Mouse (Mus musculus) neural tube, embryonic 15.5 days (tissue): ENCODE data around the gene Ppbp. TPM values are rescaled to one million over a fixed set of nuclear protein-coding genes. Genes with fewer than 3 reads are reported as not detected.
A peak's percentile ranks its signal among the peaks of the same experiment; 100 is the strongest.

Experiments used
- ATAC-seq: fragments of 200-750 bp; cut with Nextera tagmentation; 2 replicates; pipeline ENCODE4 v1.8.0; 2017; ENCODE audit warnings: mild to moderate bottlenecking, moderate TSS enrichment, moderate library complexity; ENCODE audit not compliant: low FRiP score
- H3K27ac ChIP-seq: fragments of 300-500 bp; sonication (generic); replicated peaks from 2 replicates; pipeline ENCODE4 v1.5.1; 2015; ENCODE audit warnings: mild to moderate bottlenecking, inconsistent platforms
- H3K27me3 ChIP-seq: fragments of 300-500 bp; sonication (generic); replicated peaks from 2 replicates; pipeline ENCODE4 v1.6.1; 2015; ENCODE audit warnings: inconsistent platforms
- H3K36me3 ChIP-seq: fragments of 300-500 bp; sonication (generic); 2 replicates; pipeline ENCODE4 v1.6.1; 2015; ENCODE audit warnings: inconsistent platforms
- H3K4me1 ChIP-seq: fragments of 300-500 bp; sonication (generic); 2 replicates; pipeline ENCODE4 v1.6.1; 2015; ENCODE audit warnings: inconsistent platforms
- H3K4me2 ChIP-seq: fragments of 300-500 bp; sonication (generic); 2 replicates; pipeline ENCODE4 v1.6.1; 2015; ENCODE audit warnings: inconsistent platforms, mild to moderate bottlenecking, moderate library complexity
- H3K4me3 ChIP-seq: fragments of 300-500 bp; sonication (generic); replicated peaks from 2 replicates; pipeline ENCODE4 v1.5.1; 2015; ENCODE audit warnings: mild to moderate bottlenecking, inconsistent platforms
- H3K9ac ChIP-seq: fragments of 300-500 bp; sonication (generic); replicated peaks from 2 replicates; pipeline ENCODE4 v1.6.1; 2015; ENCODE audit warnings: mild to moderate bottlenecking, inconsistent platforms
- H3K9me3 ChIP-seq: fragments of 300-500 bp; sonication (generic); replicated peaks from 2 replicates; pipeline ENCODE4 v1.6.1; 2016; ENCODE audit warnings: inconsistent platforms
- WGBS: fragments of 180-500 bp; shearing (Covaris S2); methylation state at CpG from one replicate; pipeline ENCODE4 v1.1.7; 2015; ENCODE audit warnings: mixed read lengths; 5-methylcytosine and 5-hydroxymethylcytosine counted together
- polyA plus RNA-seq: library from polyadenylated mRNA; unstranded; fragments of >200 nt; fragmentation: Nextera tagmentation; extraction: Ambion mirVana; gene quantifications from 2 replicates; pipeline ENCODE4 v1.2.1, GENCODE M21; 2015

Gene Ppbp
- polyA plus RNA-seq, 1 experiment from 2014 or later, result 1.2 TPM

- Histone ChIP-seq H3K9me3 (no peaks in the 10 kb centered on the region), H3K36me3 (no peaks in the 10 kb centered on the region), H3K4me2 (no peak overlapping the region), H3K27me3 (0 out of 2 replicates have a peak, but pooled peaks cover 7% of the 10 kb centered on the region), H3K9ac (no peak overlapping the region), H3K27ac (no peak overlapping the region), H3K4me3 (no peak overlapping the region), H3K4me1 (peaks cover 8% of the 10 kb centered on the region)
- ATAC-seq, result no peak
- WGBS, result 81% methylated on average over 12 of the region's 12 CpGs
These were observed 4.2 kb upstream of the Ppbp start for GRCm38 (mm10) chr5:90763912-90764665.

DNA sequence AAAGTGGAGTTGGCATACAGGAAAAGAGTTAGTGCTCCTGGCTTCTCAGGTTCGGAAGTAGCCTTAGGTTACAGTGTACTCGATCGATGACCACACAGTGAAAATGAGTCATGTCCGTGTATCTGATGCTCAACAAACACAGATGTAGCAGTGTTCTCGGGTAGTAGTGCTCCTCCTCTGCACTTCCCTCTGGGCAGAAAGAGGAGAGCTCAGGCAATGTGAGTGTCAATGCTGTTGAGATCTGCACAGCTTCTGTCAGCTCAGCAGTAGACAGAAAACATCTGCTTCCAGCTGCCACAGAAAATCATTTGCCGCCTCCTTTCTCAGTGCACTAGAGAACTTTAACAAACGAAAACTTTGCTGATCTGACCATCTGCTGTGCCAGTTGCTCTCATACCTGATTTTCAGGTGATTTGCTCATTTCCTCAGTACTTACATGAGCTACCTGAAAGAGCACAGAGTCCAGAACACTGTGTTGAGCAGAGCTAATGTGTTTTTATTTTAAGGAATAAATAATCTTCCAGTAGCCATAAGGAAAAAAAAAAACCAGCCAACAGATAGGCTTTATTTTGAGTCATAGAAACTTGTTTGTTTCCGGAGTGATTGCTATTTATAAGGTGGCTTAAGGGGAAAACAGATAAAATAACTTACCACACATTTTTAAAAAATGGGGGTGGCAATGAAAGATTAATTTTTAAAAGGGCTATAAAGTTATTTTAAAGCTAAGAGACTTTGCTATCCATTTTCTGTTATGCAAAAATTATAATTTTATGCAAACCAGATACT, 2.3 kb upstream of the Ppbp start:
- Histone ChIP-seq H3K4me2 (no peak overlapping the region), H3K4me1 (no peaks in the 10 kb centered on the region), H3K9ac (no peak overlapping the region), H3K27me3 (0 out of 2 replicates have a peak, but pooled peaks cover 4% of the 10 kb centered on the region), H3K4me3 (no peak overlapping the region), H3K27ac (no peak overlapping the region), H3K36me3 (no peaks in the 10 kb centered on the region), H3K9me3 (no peaks in the 10 kb centered on the region)
- ATAC-seq, result no peak
- 81% methylated on average over 8 of the region's 8 CpGs for WGBS

DNA sequence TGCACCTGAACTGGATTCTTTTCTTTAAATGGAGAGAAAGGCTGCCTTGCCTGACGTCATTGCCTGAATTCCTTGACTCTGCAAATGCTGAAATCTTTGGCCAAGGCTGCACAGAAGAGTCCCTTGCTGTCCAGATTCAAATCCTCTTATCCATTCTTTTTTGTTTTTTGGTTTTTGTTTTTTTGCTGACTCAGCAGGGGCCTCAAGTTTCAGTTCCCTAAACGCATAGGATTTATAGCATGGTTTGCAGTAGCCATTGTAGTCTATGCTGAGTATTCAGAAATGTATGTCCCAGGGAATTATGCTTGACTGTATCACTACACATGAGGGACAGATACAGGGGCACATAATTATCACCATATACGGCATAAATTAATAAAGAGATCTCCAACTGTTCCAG, 3.1 kb downstream of the Ppbp start:
- no peaks in the 10 kb centered on the region for H3K36me3 ChIP-seq
- no peak overlapping the region for H3K9ac ChIP-seq
- H3K4me3 ChIP-seq, result no peak overlapping the region
- no peak overlapping the region for H3K4me2 ChIP-seq
- no peaks in the 10 kb centered on the region for H3K9me3 ChIP-seq
- no peaks in the 10 kb centered on the region for H3K4me1 ChIP-seq
- H3K27me3 ChIP-seq, result no peaks in the 10 kb centered on the region
- 72% methylated on average over 3 of the region's 3 CpGs for WGBS
- no peak overlapping the region for H3K27ac ChIP-seq
- no peak for ATAC-seq

GRCm38 (mm10) chr5:90771880-90772653, 3.7 kb downstream of the Ppbp start, which contains the start of gene Pf4:
TSS of gene Pf4 (plus strand) at chr5:90772435.
- Histone ChIP-seq H3K4me2 (no peak within 1 kb of the TSS), H3K36me3 (no peaks in the 10 kb centered on the region), H3K27me3 (no peaks in the 10 kb centered on the region), H3K4me1 (no peaks in the 10 kb centered on the region), H3K27ac (no peak within 1 kb of the TSS), H3K9me3 (no peaks in the 10 kb centered on the region), H3K4me3 (no peak within 1 kb of the TSS), H3K9ac (no peak within 1 kb of the TSS)
- ATAC-seq, result no peak
- WGBS, result 89% methylated on average over 16 of the region's 16 CpGs

DNA sequence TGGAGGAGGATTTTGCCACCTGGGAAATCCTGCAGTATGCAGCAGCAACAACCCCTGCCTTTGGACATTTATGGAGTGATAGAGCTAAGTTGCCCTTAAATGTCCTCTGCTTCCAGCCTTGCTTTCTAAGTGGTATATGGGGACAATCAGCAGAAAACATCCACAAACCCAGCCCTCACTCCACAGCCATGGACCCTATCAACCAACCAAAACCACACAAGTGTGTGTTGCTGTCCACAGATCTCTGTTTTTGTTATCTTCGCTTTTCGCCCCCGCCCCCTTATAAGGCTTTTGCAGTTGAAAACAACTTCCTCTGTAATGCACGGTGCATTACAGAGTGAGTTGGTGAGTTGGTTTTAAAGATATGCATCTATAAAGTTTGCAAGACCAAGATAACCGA, 7.2 kb downstream of the Ppbp start:
- no peak overlapping the region for H3K4me2 ChIP-seq
- no peaks in the 10 kb centered on the region for H3K4me1 ChIP-seq
- H3K9me3 ChIP-seq, result no peaks in the 10 kb centered on the region
- no peak overlapping the region for H3K27ac ChIP-seq
- no peaks in the 10 kb centered on the region for H3K27me3 ChIP-seq
- no peaks in the 10 kb centered on the region for H3K36me3 ChIP-seq
- no peak overlapping the region for H3K4me3 ChIP-seq
- no peak overlapping the region for H3K9ac ChIP-seq
- ATAC-seq, result no peak
- 91% methylated on average over 5 of the region's 5 CpGs for WGBS

DNA sequence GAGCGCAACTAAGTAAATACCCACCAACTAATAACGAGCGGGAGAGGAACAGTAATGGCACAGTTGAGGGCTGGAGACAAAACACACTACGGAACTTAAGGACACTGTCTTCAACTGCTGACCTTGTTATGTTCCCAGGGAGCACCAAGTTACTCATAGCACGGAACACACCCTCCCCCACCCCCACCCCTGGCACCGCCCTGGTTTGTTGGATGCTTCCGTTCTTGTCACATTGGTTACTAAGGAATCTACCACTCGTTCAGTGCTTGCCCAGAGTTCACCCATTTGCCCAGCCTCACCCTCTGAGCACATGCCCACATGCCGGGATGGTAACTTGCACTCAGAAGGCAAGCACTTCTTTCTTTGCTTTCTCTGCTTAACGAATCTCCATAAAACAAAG, 9.3 kb downstream of the Ppbp start:
- WGBS, result 81% methylated on average over 10 of the region's 10 CpGs
- Histone ChIP-seq H3K27ac (no peak overlapping the region), H3K27me3 (no peaks in the 10 kb centered on the region), H3K4me2 (no peak overlapping the region), H3K4me3 (no peak overlapping the region), H3K4me1 (no peaks in the 10 kb centered on the region), H3K36me3 (no peaks in the 10 kb centered on the region), H3K9ac (no peak overlapping the region), H3K9me3 (no peaks in the 10 kb centered on the region)
- ATAC-seq, result no peak

DNA sequence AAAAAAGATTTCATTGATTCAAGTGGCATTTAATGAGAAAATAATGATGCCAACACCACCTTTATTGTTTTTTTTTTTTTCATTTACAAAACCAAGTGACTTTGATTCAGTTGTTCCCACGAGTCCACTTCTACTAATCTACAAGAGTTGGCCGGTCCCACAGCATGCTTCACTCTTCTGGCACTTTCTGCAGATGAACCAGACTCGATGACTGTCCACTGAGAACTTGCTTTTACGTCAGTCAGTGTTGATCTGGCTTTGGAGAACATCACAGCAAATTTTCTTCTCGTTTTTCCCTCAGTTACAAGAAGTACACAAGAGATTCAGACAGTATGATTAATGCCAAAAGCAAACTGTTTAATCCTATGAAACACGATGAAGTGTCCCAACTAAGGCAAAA, 10.5 kb downstream of the Ppbp start:
- no peak for ATAC-seq
- WGBS, result 87% methylated on average over 6 of the region's 6 CpGs
- Histone ChIP-seq H3K4me1 (no peaks in the 10 kb centered on the region), H3K27ac (no peak overlapping the region), H3K9ac (no peak overlapping the region), H3K9me3 (no peaks in the 10 kb centered on the region), H3K4me3 (no peak overlapping the region), H3K27me3 (no peaks in the 10 kb centered on the region), H3K36me3 (no peaks in the 10 kb centered on the region), H3K4me2 (no peak overlapping the region)

GRCm38 (mm10) chr5:90783697-90784096, 15.4 kb downstream of the Ppbp start:
- no peaks in the 10 kb centered on the region for H3K27me3 ChIP-seq
- no peak overlapping the region for H3K4me3 ChIP-seq
- no peak overlapping the region for H3K27ac ChIP-seq
- WGBS, result 90% methylated on average over 3 of the region's 3 CpGs
- H3K4me1 ChIP-seq, result peaks cover 7% of the 10 kb centered on the region
- H3K4me2 ChIP-seq, result no peak overlapping the region
- H3K36me3 ChIP-seq, result no peaks in the 10 kb centered on the region
- no peaks in the 10 kb centered on the region for H3K9me3 ChIP-seq
- no peak for ATAC-seq
- H3K9ac ChIP-seq, result no peak overlapping the region

DNA sequence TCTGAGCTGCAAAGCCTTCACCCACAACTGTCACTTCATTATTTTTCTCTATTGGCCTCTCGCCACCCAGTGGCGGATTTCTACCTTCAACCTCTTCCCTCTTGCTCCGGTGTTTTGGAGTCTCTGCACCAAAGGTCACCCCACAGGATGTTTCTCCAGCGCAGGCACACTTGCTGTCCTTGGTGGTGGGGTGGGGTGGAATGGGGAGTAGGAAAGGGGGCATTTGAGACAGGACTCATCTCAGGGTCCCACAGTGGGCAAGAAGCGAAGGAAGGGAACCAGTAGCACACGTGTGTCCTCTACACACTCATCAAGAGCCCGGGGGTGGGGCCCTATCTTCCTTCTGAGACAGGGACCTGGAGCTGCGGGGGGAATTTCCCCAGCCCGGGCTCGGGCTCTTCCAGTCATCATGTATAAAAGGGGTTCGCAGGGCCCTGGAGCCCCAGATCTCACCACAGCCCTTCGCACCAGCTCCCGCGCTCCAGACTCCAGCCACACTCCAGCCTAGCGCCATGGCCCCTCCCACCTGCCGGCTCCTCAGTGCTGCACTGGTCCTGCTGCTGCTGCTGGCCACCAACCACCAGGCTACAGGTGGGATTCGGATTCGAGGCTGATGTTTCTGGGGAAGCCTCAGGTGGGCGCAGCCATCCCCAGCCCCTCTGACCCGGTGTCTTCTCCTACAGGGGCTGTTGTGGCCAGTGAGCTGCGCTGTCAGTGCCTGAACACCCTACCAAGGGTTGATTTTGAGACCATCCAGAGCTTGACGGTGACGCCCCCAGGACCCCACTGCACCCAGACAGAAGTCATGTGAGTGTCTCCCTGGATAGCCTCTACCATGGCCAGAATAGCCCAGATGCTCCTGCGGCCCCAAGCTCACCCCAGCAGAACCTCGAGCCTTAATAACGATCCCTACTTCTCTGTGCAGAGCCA, 17.6 kb downstream of the Ppbp start, which contains the start of gene Cxcl3:
TSS of gene Cxcl3 (plus strand) at position 445 of the 930 bp plus-strand sequence.
- Histone ChIP-seq H3K4me1 (peaks cover 7% of the 10 kb centered on the region), H3K4me2 (peak within 1 kb of the TSS; percentile 85), H3K9ac (peak within 1 kb of the TSS; percentile 30; the same call in 1 of the 2 replicates), H3K4me3 (peak within 1 kb of the TSS; percentile 41), H3K9me3 (no peaks in the 10 kb centered on the region), H3K27me3 (no peaks in the 10 kb centered on the region), H3K36me3 (no peaks in the 10 kb centered on the region), H3K27ac (no peak within 1 kb of the TSS)
- WGBS, result 19% methylated on average over 26 of the region's 26 CpGs
- ATAC-seq, result peak; percentile 92

DNA sequence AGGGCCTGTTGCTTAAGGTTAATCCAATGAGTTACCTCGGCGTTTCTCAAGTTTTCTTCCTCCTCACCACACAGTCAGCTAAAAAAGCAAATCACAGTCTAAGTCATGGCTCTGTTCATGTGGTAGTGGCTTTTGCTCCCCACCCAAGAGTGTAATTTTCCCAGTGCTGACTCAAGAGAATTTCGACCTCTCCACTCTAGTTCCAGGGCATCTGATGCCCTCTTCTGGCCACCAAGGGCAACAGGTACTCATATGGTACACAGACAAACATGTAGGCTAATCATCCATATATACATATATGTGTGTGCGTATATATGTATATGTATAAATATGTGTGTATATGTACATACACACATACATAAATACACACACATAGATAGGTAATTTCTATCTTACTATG, 19.8 kb downstream of the Ppbp start:
- no peak overlapping the region for H3K9ac ChIP-seq
- WGBS, result 79% methylated on average over 4 of the region's 4 CpGs
- peaks cover 7% of the 10 kb centered on the region for H3K4me1 ChIP-seq
- no peaks in the 10 kb centered on the region for H3K27me3 ChIP-seq
- no peaks in the 10 kb centered on the region for H3K9me3 ChIP-seq
- H3K36me3 ChIP-seq, result no peaks in the 10 kb centered on the region
- no peak overlapping the region for H3K4me2 ChIP-seq
- no peak overlapping the region for H3K4me3 ChIP-seq
- no peak for ATAC-seq
- H3K27ac ChIP-seq, result no peak overlapping the region
